Mouse (Mus musculus) brain, adult 2 months (tissue): ENCODE data around the gene Lars2.

ENCODE experiments used
- DNase-seq: peaks from one replicate; pipeline ENCODE4 v3.0.0; 2011; ENCODE audit warnings: low read depth, low spot score

The Lars2 gene

DNA sequence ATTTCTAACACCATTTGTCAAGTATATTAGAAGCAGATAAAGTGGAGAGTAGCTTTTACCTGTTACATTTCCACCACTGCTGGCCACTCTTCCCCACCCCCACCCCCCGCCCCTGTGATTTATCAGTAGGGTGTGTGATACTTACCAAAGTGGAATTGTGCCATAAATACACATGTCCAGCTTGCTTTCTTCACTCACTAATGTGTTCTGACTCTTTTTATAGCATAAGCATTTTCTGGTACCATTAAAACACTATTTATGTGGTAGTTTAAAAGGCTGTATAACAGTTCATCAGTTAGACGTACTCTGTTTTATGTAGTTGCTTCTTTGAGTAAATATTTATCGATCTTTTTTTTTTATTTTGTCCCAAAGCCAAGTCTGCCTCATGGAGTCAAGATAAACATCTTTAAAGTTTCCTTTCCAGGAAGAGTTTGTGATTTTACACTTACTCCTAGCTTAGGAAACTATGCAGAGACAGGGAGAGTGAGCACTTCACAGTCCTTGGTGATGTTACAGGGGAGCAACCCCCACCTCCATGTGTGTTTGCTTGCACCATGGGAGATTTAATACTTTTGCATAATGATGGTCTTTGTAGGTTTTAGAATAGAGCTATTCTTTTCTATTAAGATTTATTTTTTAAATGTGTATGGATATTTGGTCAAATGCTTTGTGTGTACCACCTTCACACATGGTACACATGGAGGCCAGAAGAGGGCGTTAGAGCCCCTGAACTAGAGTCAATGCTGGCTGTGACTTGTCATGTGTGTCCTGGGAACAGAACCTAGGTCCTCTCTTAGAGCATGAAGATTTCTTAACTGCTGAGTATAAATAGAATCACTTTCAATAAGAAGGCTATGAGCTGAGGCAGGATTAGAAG lies 139.8 kb downstream of the Lars2 start:
- no peak for DNase-seq

DNA sequence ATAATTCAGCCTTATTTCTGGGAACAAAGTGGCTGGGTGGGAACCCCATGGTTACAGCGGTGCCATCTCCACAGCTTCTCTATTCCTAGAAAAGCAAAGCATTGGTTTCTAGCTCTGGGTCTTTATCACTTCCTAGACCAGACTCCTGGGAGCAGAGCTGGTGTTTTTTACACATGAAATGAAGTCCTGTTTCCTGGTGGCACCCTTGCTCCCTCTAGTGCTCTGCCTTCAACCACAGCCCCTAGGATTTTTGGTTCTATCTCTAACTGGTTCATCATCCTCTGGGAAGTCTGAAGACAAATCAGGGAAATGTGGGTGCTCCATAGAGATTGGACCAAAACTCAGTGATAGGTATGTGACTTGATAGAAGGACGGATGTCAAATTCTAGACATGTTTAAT lies 140.7 kb downstream of the Lars2 start:
- peak; percentile 45 for DNase-seq

- no peak for DNase-seq
Observed at GRCm38 (mm10) chr9:123508986-123509385, 142.3 kb downstream of the Lars2 start.

DNA sequence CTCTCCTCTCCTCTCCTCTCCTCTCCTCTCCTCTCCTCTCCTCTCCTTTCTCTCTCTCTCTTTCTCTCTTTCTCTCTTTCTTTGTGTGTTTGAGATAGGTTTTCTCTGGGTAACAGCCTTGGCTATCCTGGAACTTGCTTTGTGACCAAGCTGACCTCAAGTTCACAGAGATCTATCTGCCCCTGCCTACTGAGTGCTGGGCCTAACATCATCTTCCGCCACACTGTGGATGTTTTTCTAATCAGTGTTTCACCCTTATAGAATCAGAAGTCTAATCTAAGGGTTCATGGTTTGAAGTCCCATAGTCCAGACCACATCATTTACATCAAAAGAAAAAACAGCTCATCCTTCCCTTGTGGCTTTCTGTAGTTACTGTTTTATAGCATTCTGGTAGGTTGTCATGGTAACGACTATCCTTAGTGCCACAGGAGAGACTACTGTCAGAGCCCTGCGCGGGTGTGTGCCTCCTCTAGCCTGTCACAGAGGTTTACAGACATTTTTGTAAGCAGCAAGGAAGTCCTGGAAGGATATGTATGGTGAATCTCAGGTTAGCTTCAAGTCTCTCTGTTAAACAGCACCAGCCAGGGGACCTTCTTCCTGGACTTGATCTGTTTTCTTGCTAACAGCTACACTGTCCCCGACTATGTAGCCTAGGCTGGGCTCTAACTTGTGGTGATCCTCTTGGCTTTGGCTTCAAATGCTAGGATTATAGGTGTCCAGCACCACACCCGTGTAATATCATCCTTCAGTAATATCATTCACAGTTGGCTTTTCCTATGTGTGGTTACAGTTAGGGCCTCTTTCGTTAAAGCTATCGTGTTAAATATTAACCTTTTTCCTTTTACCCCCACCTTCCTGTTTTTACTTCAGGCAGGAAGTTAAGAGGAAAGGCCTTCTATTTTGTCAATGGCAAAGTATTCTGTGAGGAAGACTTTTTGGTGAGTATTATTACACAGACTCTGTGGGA lies 143.2 kb downstream of the Lars2 start:
- peak; percentile 83 for DNase-seq

DNA sequence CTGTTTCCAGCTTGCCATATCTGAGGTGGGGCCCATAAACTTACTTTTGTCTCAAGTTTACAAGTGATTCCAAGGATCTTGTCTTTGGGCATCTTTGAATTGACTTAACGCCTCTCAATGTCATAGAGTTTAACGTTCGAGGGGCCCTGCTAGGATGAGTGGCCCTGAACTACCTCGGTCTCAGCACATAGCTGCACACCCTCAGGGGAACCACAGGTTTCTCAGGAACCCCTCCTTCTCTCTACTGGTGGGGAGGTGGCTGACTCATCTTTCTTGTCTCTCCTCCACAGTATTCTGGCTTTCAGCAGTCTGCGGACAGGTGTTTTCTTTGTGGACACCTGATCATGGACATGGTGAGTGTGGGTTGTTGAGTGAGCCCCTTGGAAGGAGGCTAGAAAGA lies 144.2 kb downstream of the Lars2 start:
- no peak for DNase-seq
